Mouse (Mus musculus): Measurements from ENCODE around the gene Rad18.

The Rad18 gene

DNA sequence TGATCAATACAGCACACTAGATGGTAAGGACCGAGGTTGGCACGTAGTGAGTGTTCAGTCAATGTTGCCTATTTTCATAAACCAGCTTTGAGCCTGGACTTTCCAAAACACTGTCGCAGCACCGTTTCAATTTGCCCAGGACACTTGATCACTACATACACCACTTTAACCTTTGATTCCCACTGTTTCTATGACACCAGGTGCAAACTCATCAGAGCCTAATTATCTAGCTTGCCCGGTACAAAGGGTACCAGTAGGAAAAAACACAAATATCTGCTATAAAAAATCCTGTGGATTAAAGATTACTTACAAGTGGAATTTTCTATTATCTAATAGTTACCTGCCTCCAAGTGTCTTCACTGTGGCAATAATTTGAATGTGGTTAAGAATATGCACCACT, 64.4 kb downstream of the Rad18 start:
- DNase-seq = no peak

DNA sequence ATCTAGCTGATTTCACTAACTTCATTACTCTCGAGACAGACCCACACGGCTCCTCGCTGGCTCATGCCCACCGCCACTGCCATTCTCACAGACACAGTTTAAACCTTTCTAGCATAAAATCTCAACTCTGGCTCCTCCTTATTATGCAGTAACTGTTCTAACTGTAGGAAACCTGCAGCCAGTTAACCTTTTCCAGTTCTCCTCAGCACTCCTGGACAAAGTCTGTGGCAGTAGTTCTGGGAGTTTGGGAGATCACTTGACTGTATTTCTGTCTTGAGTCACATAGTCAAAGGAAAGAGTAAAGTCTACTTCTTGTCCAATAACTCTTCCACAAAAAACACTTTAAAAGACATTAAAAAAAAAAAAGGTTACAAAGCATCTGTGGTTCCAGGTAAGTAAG, 66.2 kb downstream of the Rad18 start:
- no peak for DNase-seq

DNA sequence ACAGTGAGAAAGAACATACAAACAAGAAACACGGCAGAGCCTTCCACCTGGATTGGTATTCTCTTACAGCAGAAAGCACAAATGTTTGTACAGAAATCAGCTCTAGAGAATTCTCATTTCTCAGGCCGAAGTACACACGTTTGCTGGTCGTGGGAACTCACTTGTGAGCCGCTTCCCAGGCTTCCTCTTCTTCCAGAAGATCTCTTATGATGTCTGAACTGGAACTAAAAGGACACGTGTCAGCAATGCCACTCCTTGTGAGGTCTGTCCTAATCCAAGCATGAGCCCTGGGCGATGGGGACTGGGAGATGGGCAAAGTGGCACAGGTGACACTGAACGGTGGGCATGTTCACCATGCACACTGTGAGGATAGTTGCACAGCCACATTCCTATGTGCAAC, 68.2 kb downstream of the Rad18 start:
- DNase-seq = no peak

DNA sequence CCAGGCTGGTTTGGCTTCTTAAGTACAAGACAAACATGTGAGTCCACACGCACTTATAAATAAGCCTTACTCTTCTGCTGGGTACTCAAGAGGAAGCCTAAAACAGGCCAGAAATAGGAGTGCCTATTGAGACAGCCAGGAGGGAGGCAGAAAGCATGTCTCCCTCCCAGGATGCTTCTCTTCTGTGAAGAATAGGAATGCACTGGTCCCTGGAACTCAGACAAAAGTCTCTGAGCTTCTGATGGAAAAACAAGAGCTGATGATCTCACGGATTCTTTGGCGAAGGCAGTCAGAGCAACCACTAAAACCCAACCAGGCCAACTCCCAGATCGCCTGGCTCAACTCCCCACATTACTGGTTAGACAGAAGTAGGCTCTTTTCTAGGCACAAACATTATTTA, 74.2 kb downstream of the Rad18 start:
- no peak for DNase-seq

DNA sequence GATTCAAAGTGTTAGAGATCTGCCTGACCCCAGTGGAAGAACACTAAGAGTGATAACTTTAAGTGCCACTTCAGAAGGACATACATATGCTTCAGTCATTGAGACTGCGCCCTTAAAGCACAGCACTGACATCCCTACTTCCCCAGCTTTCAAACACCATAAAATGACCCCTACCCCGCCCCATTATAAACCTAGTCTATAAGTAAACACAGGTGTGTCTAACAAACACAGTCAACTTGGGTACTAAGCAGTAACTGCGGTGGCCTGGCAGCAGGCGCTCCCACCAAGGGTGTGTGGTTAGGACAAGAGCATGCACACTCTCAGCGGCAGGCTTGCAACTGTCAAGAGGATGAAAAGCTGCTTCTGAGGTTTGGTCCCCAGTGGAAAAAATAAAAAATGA, 76.5 kb downstream of the Rad18 start:
- no peak for DNase-seq

DNA sequence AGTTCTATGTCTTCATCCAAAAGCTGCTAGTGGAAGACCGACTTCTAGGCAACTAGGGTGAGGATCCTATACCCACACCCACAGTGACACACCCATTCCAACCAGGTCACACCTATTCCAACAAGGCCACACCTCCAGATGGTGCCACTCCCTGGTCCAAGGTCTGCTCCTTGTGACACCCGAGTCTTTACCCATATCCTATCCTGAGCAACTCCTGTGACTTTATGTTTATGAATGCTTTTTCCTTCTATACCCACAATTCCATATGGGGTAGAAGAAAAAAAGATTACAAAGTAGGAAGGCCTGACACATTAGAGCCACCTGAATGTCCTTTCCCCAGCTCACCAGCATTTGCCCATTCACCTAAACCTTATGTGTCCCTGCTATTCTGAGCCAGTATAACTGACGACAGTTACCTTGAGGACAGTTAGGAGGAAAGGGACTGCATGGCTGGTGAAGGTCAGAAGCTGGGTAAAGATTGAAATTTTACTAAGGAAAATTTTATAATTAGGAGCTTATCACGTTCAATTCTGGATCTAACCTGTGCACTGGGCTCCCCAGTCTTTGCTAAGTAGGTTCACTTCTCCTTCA, 78.7 kb downstream of the Rad18 start:
- DNase-seq = no peak

DNA sequence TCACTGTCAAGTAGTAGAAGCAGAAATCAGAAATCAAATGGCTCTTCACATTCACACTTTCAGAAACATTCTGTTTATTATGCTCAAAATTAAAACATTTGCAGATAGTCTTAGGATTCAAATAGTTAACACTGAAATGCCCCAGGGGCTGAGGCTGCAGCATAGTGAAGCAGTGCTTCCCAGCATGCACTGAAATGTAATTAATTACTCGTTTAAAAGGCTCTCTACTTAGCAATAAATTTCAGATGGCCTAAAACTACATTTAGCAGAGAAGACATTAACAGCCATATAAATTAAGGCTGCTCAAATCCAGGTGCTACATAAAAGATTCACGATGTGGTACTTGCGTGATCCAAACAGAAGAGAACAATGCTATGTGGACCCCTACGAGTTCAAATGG, 87.5 kb downstream of the Rad18 start:
- no peak for DNase-seq

DNA sequence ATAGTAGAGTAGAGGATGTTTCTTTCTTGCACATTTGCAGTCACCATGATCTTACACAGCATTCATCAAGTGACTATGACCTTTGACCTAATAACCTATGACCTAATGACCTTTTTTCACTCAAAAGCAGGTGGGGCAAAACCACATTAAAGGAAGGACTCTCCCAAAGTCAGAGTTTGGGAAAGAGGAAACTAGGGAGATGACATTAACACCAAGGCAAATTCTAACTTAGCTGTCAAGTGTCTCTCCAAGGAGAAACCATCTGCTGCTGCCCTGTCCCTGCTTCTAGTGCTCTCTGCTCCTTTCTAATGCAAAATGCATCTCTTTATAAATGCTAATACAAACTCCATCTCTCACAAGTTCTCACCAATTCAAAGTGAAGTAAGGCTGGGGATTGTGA, 92.6 kb downstream of the Rad18 start:
- DNase-seq = no peak

DNA sequence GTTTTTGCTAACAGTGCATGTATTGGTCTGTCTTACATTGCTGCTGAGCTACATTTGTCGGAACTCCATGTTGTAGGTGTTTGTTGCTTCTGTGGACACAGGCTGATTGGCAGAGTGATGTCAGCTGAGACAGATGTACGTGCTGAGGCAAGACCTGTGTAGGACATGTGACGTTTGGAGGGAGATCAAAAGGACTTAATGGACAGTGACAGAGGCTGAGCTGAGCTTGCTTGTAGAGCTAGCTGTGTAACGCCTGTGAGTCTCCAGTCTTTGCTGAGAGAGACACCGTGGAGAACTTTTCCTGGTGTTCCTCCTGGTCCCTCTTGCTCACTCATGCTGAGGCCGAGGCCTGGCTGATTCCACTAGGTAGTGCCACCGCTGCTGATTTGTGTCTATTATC, 101.5 kb downstream of the Rad18 start:
- DNase-seq = no peak

DNA sequence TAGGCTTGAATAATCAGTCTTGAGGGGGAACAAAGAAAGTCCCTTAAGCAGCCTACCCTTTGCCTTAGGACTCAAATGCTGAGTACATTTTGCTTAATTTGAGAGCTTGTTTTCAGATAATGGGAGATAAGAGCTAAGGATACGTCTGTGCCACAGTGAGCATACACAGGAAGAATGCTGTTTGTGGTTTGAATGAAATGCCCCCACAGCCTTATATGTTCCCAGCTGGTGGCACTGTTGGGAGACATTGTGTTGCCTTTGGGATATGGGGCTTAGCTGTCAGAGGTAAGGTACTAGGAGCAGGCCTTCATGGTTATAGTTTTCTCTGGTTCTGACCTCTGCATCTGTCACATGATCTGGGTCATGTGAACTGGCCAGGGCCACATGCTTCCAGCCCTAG, 108.6 kb downstream of the Rad18 start:
- DNase-seq = no peak

DNA sequence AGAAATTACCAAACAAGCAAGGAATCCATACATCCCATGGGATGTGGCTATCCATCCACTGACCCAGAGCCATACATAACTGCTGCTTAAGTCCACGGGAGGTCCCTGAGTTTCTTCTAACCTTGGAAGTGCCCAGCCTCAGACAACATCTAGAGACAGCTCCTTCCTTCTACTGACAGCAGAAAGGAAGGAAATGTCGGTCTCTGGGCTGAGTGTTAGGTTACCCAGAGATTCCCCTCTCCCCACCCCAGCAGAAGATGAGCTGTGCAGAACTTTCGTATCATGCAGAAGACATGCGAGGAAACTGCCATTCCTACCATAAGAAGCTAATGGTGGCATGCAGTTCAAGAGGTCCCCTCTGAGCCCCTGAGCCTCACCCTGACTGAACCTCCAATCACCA, 109.5 kb downstream of the Rad18 start:
- no peak for DNase-seq

DNA sequence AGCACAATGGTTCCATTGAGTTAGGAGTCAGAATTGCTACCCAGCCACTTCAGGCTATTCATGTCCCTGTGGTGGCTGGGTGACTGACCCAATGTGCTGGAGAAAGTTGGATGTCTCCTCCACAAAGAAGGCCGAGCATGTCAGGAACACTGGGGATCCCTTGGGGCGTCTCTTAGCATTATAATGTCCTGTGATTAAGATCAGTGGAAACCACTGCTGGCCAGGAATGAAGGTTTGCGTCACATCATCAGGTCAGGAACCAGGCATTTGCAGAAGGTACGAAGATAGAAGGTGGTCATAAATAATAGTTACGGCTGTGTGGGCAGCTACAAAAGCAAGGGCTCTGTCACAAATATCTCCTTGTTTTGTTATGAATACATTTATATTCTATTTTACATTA, 111.5 kb downstream of the Rad18 start:
- DNase-seq = no peak

DNA sequence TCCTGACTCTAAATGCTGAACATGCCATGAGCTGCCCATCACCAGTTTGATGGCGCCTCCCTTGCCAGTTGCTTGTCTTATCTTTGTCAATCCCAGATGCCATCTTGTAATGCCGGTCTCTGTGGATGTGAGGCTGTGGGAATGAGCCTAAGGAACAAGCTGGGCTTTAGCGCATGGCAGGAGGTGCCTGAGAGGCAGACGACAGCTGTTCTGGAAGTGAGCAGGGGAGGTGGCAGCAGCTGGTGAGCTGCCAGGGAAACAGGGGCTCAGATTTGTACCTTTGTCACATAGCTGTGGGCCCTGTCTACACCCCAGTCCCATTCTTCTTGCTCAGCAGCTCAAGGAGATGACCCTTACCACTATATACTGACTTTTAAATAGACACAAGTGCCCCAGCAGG, 114.5 kb downstream of the Rad18 start:
- no peak for DNase-seq

DNA sequence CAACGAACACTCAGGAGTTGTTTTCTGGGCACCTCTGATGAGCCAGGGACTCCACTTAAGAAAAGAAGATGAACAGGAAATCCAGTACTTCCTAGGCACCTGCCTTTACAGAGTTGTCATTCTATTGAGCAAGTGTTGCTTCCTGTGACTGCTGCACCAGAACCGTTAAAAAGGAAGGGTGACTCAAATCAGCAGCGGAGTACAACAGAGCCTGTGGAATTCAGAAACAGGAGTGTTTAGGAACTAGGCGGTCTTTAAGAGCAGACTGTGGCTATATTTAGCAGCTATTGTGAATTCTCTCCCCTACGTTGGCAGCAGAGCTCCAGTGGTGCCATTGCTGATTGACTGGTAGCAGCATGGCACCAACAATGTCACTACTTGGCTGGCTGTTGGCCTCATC, 119.3 kb downstream of the Rad18 start:
- no peak for DNase-seq

DNA sequence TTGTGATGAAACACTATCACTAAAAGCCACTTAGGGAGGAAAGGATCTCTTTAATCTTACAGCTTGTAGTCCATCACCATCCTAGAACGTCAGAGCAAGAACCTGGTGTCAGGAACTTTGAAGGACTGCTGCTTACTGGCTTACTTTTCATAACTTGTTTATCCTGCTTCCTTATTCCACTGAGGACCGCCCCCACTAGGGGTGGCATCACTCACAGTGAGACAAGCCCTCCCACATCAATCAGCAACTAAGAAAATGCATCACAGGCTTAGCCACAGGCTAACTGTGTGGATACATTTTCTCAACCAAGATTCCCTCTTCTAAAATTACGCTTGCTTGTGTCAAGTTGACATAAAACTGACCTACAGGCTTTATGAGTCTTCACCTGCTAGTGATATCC, 121.9 kb downstream of the Rad18 start:
- no peak for DNase-seq

DNA sequence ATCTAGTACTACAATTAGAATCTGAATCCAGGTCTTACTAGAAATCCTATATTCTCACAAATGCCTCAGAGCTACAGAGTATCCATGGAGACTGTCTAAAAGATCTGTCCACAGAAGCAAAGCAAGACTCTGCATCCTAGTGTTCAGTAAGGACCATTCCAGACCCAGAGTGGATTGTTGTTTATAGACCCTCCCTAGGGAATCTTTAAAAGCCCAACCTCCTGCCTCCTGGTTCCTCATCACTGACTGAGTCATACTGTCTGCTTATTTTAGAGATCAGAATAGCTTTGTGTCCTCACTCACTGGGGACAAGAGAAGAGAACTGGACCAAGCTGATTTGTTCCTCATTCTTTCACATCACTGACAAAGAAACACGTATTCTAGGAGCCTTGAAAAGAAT, 126.1 kb downstream of the Rad18 start:
- DNase-seq = no peak
